In the genomic region with DNA sequence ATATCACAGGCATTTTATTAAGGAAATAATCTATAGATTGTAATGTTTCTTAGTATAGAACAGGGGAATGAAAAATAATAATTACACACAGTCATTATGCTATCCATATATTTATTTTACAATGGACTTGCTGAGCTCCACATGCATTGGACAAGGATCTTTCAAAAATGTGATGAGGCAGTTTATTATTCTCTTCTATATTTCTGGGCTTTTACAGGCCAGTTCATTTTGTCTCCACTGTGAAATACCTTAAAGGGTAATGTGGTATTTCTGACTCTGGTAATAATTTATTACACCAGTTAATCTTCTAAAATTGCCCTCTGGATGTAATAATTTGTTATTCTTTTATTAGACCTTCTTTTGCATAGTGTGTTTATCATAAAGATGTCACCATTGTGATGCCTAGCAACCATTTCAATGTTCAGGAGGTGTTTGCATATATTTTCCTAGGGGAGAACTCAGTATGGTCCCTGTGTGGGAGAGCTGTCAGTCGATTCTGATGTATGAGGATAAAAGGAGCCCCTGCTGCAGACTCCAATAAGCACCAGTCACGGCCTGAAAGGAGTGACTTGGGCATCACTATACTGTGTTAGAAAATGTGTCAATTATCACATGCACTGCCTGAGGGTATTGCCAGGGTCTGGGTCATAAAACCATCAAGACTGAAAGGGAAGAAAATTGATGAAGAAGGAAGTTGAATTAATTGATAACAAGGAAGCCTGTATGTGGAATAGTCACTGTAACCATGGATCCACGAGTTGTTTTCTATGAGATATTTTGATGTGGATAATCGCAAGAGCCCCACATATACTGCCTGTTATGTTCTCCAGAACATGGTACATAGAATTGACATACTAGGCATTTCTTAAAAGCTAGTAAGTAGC, we compare ENCODE assay signal across 21 mouse cellular contexts.
A peak's percentile ranks its signal among the peaks of the same experiment; 100 is the strongest.
DNase-seq lines count a peak whose midpoint lies in the region; ATAC-seq lines count a peak whose summit lies in the region.
"Had no signal": no experiment of that assay in that cellular context is flagged by ENCODE, and none has a peak within 500 bp of the region (broad histone marks: within the 10 kb centered on the region; RNA-seq: fewer than 3 reads in every experiment).

No protein-coding gene starts in this region.

- no peaks in the 10 kb centered on the region for H3K9me3 ChIP-seq in forebrain, embryonic 15.5 days
- no peaks in the 10 kb centered on the region for H3K9me3 ChIP-seq in neural tube, embryonic 14.5 days (ENCODE audit: control insufficient read depth, low read length)
- H3K9me3 ChIP-seq: limb, embryonic 15.5 days; stomach, embryonic 15.5 days had no signal

- no peaks in the 10 kb centered on the region for H3K27me3 ChIP-seq in forebrain, embryonic 15.5 days
- no peaks in the 10 kb centered on the region for H3K27me3 ChIP-seq in neural tube, embryonic 14.5 days (ENCODE audit: control insufficient read depth, insufficient read depth, low read length)
- H3K27me3 ChIP-seq: CH12.LX; limb, embryonic 15.5 days; stomach, embryonic 15.5 days had no signal

- H3K9ac ChIP-seq in forebrain, embryonic 15.5 days (replicated peaks) = no peak overlapping the region
- H3K9ac ChIP-seq in neural tube, embryonic 14.5 days (replicated peaks; ENCODE audit: low read depth, low read length) = no peak overlapping the region
- H3K9ac ChIP-seq: limb, embryonic 15.5 days; stomach, embryonic 15.5 days had no signal

- no peaks in the 10 kb centered on the region for H3K36me3 ChIP-seq in forebrain, embryonic 15.5 days
- no peaks in the 10 kb centered on the region for H3K36me3 ChIP-seq in neural tube, embryonic 14.5 days (ENCODE audit: control insufficient read depth, insufficient read depth, low read length)
- H3K36me3 ChIP-seq: limb, embryonic 15.5 days; stomach, embryonic 15.5 days had no signal

- no peak overlapping the region for H3K4me3 ChIP-seq in forebrain, embryonic 15.5 days
- H3K4me3 ChIP-seq in neural tube, embryonic 14.5 days (ENCODE audit: low read depth, low read length) = no peak overlapping the region
- H3K4me3 ChIP-seq: limb, embryonic 15.5 days; stomach, embryonic 15.5 days had no signal

- DNase-seq in embryo, embryonic 11 days = peak; percentile 46
- no peak for DNase-seq in embryo, embryonic 9.5 days (ENCODE audit: extremely low spot score)
- DNase-seq in mesoderm, embryonic 11.5 days (ENCODE audit: low read depth, low spot score) = peak; percentile 61
- no peak for DNase-seq in ovary, postnatal 10 days (ENCODE audit: low spot score)
- DNase-seq in cerebellum, postnatal 25 days = no peak
- DNase-seq: adrenal gland, postnatal 25 days; cerebellum, postnatal 14 days; heart, postnatal 36 days; kidney, adult 11 months; kidney, postnatal 10 days; layer of hippocampus, adult 9-11 months; lung, adult 18-20 months; lung, postnatal 4 days; thymus, postnatal 14 days had no signal

- no peak overlapping the region for H3K4me2 ChIP-seq in forebrain, embryonic 15.5 days (replicated peaks)
- H3K4me2 ChIP-seq in neural tube, embryonic 14.5 days (ENCODE audit: low read depth, low read length) = no peak overlapping the region
- H3K4me2 ChIP-seq: heart, embryonic 11.5 days; limb, embryonic 15.5 days; stomach, embryonic 15.5 days had no signal

- H3K4me1 ChIP-seq in forebrain, embryonic 15.5 days = no peaks in the 10 kb centered on the region
- H3K4me1 ChIP-seq in neural tube, embryonic 14.5 days (ENCODE audit: control insufficient read depth, insufficient read depth, low read length) = 0 out of 2 replicates have a peak, but pooled peaks cover 3% of the 10 kb centered on the region
- H3K4me1 ChIP-seq: limb, embryonic 15.5 days; stomach, embryonic 15.5 days had no signal

- H3K27ac ChIP-seq in forebrain, embryonic 15.5 days (replicated peaks) = no peak overlapping the region
- H3K27ac ChIP-seq in neural tube, embryonic 14.5 days (ENCODE audit: low read depth, low read length) = no peak overlapping the region
- H3K27ac ChIP-seq: limb, embryonic 15.5 days; stomach, embryonic 15.5 days had no signal

- 41% methylated on average over 4 of the region's 4 CpGs for WGBS in forebrain, embryonic 15.5 days
- WGBS in neural tube, embryonic 14.5 days = 16% methylated on average over 4 of the region's 4 CpGs

- ATAC-seq in forebrain, embryonic 15.5 days (replicated peaks) = peak; percentile 73
- ATAC-seq in neural tube, embryonic 14.5 days (ENCODE audit: low read depth) = peak; percentile 99
- ATAC-seq in inflammation-experienced regulatory T-cells, adult 6 months = no peak

Comparison
In these comparisons a context has a peak if more than half of its experiments do, and no peak if none do; other contexts are left out.
1. DNase-seq: peak in embryo, embryonic 11 days (single experiment) and mesoderm, embryonic 11.5 days (single experiment); none in embryo, embryonic 9.5 days (single experiment), ovary, postnatal 10 days (single experiment) and cerebellum, postnatal 25 days (0 of 2).